Mouse (Mus musculus) ES-E14 (cell line): ENCODE results near the gene Reep1.

Experiments
- CHD2 ChIP-seq: IDR thresholded peaks from 2 replicates; pipeline ENCODE4 v1.6.1; 2014; ENCODE audit warnings: mild to moderate bottlenecking, low read depth, low read length, inconsistent platforms
- HCFC1 ChIP-seq: IDR thresholded peaks from 2 replicates; pipeline ENCODE4 v1.6.1; 2012; ENCODE audit warnings: low read length, inconsistent platforms, borderline replicate concordance; ENCODE audit not compliant: insufficient read depth
- ZC3H11A ChIP-seq: IDR thresholded peaks from 2 replicates; pipeline ENCODE4 v1.6.1; 2012; ENCODE audit warnings: low read depth, mild to moderate bottlenecking, inconsistent platforms, low read length, borderline replicate concordance

- TF ChIP-seq CHD2 (no peak), HCFC1 (no peak), ZC3H11A (no peak)
Observed at GRCm38 (mm10) chr6:71829768-71830167, 122.4 kb downstream of the Reep1 start.
